Mouse (Mus musculus): ENCODE data around the gene Ptgfr. TPM values are rescaled to one million over a fixed set of nuclear protein-coding genes. Genes with fewer than 3 reads are reported as not detected.

Gene Ptgfr
- 0.02 TPM for polyA plus RNA-seq (2012; fragmentation: generic; extraction: Trizol)

- Histone ChIP-seq H3K27me3 (ENCODE audit: control insufficient read depth, insufficient read depth, insufficient read length) (no peaks in the 10 kb centered on the region), H3K79me2 (ENCODE audit: control insufficient read depth, insufficient read depth) (no peaks in the 10 kb centered on the region), H3K4me2 (ENCODE audit: low read depth) (peak within 1 kb of the TSS; percentile 72), H3K36me3 (ENCODE audit: control insufficient read depth, insufficient read depth) (no peaks in the 10 kb centered on the region), H3ac (ENCODE audit: control insufficient read depth, insufficient read length) (peak within 1 kb of the TSS; percentile 16), H3K4me3 (peak within 1 kb of the TSS; percentile 16)
- no peak for TF ChIP-seq MYOG (IDR thresholded peaks at IDR 0.05; ENCODE audit: control insufficient read depth in 1 of 3, insufficient read depth in 1 of 3, insufficient read length in 2 of 3, low read depth in 2 of 3)
- no peak for TF ChIP-seq E2F4 (IDR thresholded peaks at IDR 0.05; ENCODE audit: insufficient read depth)
- TF ChIP-seq TCF3 (IDR thresholded peaks at IDR 0.05; ENCODE audit: insufficient read length, low read depth) = no peak
- no peak for TF ChIP-seq CEBPB (IDR thresholded peaks at IDR 0.05; ENCODE audit: insufficient read depth, poor library complexity, severe bottlenecking)
- TF ChIP-seq MAX (IDR thresholded peaks at IDR 0.05; ENCODE audit: low read depth) = no peak
- TF ChIP-seq POLR2A (IDR thresholded peaks at IDR 0.05; ENCODE audit: insufficient read length, low read depth) = no peak
- no peak for TF ChIP-seq USF1 (IDR thresholded peaks at IDR 0.05; ENCODE audit: low read depth)
- no peak for TF ChIP-seq MYOD1 (IDR thresholded peaks at IDR 0.05; ENCODE audit: control insufficient read depth in 1 of 3, insufficient read length in 2 of 3, low read depth in 2 of 3)
Measured at GRCm38 (mm10) chr3:151836871-151837680, at the start of gene Ptgfr. Gene Ptgfr (minus strand): TSS chr3:151837630.

DNA sequence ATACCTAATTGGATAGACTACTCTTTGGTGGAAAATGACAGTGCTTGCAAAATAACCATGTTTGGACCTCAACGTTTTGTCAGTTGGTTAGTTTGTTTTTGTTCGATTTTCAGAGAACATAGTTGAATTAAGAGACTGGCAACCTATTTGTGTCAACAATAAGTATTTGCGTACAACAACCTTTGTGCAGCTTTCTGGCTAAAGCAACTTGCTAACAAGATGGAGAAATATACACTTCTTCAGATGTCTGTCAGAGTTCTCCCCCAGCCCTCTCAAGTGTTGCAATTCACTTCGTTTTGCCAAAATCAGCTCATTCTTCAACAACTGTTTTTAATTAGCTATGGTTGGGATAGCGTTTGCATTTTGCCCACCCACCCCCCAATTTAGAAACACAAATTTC, 46.5 kb upstream of the Ptgfr start:
- Histone ChIP-seq H3K4me2 (ENCODE audit: low read depth) (no peak overlapping the region), H3K79me2 (ENCODE audit: control insufficient read depth, insufficient read depth) (no peaks in the 10 kb centered on the region), H3ac (ENCODE audit: control insufficient read depth, insufficient read length) (no peak overlapping the region), H3K36me3 (ENCODE audit: control insufficient read depth, insufficient read depth) (no peaks in the 10 kb centered on the region), H3K27me3 (ENCODE audit: control insufficient read depth, insufficient read depth, insufficient read length) (no peaks in the 10 kb centered on the region), H3K4me3 (no peak overlapping the region)
- TF ChIP-seq REST (IDR thresholded peaks at IDR 0.05; ENCODE audit: insufficient read depth, insufficient read length) (no peak), E2F4 (IDR thresholded peaks at IDR 0.05; ENCODE audit: insufficient read depth) (no peak), USF1 (IDR thresholded peaks at IDR 0.05; ENCODE audit: low read depth) (no peak), MYOG (IDR thresholded peaks at IDR 0.05; ENCODE audit: control insufficient read depth in 1 of 3, insufficient read depth in 1 of 3, insufficient read length in 2 of 3, low read depth in 2 of 3) (no peak), POLR2A (IDR thresholded peaks at IDR 0.05; ENCODE audit: insufficient read length, low read depth) (no peak), TCF3 (IDR thresholded peaks at IDR 0.05; ENCODE audit: insufficient read length, low read depth) (no peak), POLR2AphosphoS2 (IDR thresholded peaks at IDR 0.05; ENCODE audit: insufficient read length, low read depth) (no peak), CEBPB (IDR thresholded peaks at IDR 0.05; ENCODE audit: insufficient read depth, poor library complexity, severe bottlenecking) (no peak), MAX (IDR thresholded peaks at IDR 0.05; ENCODE audit: low read depth) (no peak), SRF (IDR thresholded peaks at IDR 0.05; ENCODE audit: control insufficient read depth, insufficient read length, low read depth) (no peak), MYOD1 (IDR thresholded peaks at IDR 0.05; ENCODE audit: control insufficient read depth in 1 of 3, insufficient read length in 2 of 3, low read depth in 2 of 3) (no peak), TCF12 (IDR thresholded peaks at IDR 0.05; ENCODE audit: insufficient read depth, poor library complexity, severe bottlenecking) (no peak)

DNA sequence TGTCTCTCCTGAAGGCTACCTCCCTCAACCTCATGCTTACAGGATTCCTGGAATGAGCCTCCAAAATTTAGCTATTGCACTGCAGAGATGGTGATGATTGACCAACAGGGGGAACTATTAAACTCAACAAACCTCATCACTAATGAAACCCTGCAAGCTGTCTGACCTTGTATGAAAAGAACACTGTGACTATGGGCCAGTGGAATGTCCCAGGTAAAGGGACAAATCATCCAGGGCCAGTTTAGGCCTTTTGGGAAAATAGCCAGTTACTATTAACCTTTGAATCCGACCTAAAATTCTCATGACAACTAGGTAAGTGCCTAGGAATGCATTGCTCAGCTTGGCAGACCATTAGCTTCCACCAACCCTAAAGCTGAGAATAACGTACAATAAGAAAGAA, 42.6 kb upstream of the Ptgfr start:
- Histone ChIP-seq H3K27me3 (ENCODE audit: control insufficient read depth, insufficient read depth, insufficient read length) (no peaks in the 10 kb centered on the region), H3K4me2 (ENCODE audit: low read depth) (no peak overlapping the region), H3K36me3 (ENCODE audit: control insufficient read depth, insufficient read depth) (no peaks in the 10 kb centered on the region), H3K79me2 (ENCODE audit: control insufficient read depth, insufficient read depth) (no peaks in the 10 kb centered on the region), H3K4me3 (no peak overlapping the region), H3ac (ENCODE audit: control insufficient read depth, insufficient read length) (no peak overlapping the region)
- TF ChIP-seq POLR2AphosphoS2 (IDR thresholded peaks at IDR 0.05; ENCODE audit: insufficient read length, low read depth) (no peak), MYOG (IDR thresholded peaks at IDR 0.05; ENCODE audit: control insufficient read depth in 1 of 3, insufficient read depth in 1 of 3, insufficient read length in 2 of 3, low read depth in 2 of 3) (no peak), MAX (IDR thresholded peaks at IDR 0.05; ENCODE audit: low read depth) (no peak), TCF12 (IDR thresholded peaks at IDR 0.05; ENCODE audit: insufficient read depth, poor library complexity, severe bottlenecking) (no peak), MYOD1 (IDR thresholded peaks at IDR 0.05; ENCODE audit: control insufficient read depth in 1 of 3, insufficient read length in 2 of 3, low read depth in 2 of 3) (no peak), TCF3 (IDR thresholded peaks at IDR 0.05; ENCODE audit: insufficient read length, low read depth) (no peak), POLR2A (IDR thresholded peaks at IDR 0.05; ENCODE audit: insufficient read length, low read depth) (no peak), SRF (IDR thresholded peaks at IDR 0.05; ENCODE audit: control insufficient read depth, insufficient read length, low read depth) (no peak)

- H3ac ChIP-seq (ENCODE audit: control insufficient read depth, insufficient read length) = no peak overlapping the region
- H3K36me3 ChIP-seq (ENCODE audit: control insufficient read depth, insufficient read depth) = no peaks in the 10 kb centered on the region
- no peak overlapping the region for H3K4me2 ChIP-seq (ENCODE audit: low read depth)
- no peak overlapping the region for H3K4me3 ChIP-seq
- H3K27me3 ChIP-seq (ENCODE audit: control insufficient read depth, insufficient read depth, insufficient read length) = no peaks in the 10 kb centered on the region
- no peak for TF ChIP-seq POLR2AphosphoS2 (IDR thresholded peaks at IDR 0.05; ENCODE audit: insufficient read length, low read depth)
- no peak for TF ChIP-seq USF1 (IDR thresholded peaks at IDR 0.05; ENCODE audit: low read depth)
- TF ChIP-seq SRF (IDR thresholded peaks at IDR 0.05; ENCODE audit: control insufficient read depth, insufficient read length, low read depth) = no peak
- TF ChIP-seq TCF3 (IDR thresholded peaks at IDR 0.05; ENCODE audit: insufficient read length, low read depth) = no peak
- no peak for TF ChIP-seq POLR2A (IDR thresholded peaks at IDR 0.05; ENCODE audit: insufficient read length, low read depth)
- no peak for TF ChIP-seq MAX (IDR thresholded peaks at IDR 0.05; ENCODE audit: low read depth)
- no peak for TF ChIP-seq MYOG (IDR thresholded peaks at IDR 0.05; ENCODE audit: control insufficient read depth in 1 of 3, insufficient read depth in 1 of 3, insufficient read length in 2 of 3, low read depth in 2 of 3)
- TF ChIP-seq E2F4 (IDR thresholded peaks at IDR 0.05; ENCODE audit: insufficient read depth) = no peak
- H3K79me2 ChIP-seq (ENCODE audit: control insufficient read depth, insufficient read depth) = no peaks in the 10 kb centered on the region
Measured at GRCm38 (mm10) chr3:151868970-151869369, 31.5 kb upstream of the Ptgfr start.
